Mouse (Mus musculus) lung, postnatal 0 days (tissue): ENCODE measurements around the gene Ttyh2.

Experiments used
- CTCF ChIP-seq: IDR thresholded peaks from 2 replicates; pipeline ENCODE4 v1.5.1; 2016; ENCODE audit warnings: antibody characterized with exemption, mild to moderate bottlenecking
- EP300 ChIP-seq: IDR thresholded peaks from 2 replicates; pipeline ENCODE4 v1.6.1; 2016; ENCODE audit warnings: antibody characterized with exemption, mild to moderate bottlenecking, control low read depth

DNA sequence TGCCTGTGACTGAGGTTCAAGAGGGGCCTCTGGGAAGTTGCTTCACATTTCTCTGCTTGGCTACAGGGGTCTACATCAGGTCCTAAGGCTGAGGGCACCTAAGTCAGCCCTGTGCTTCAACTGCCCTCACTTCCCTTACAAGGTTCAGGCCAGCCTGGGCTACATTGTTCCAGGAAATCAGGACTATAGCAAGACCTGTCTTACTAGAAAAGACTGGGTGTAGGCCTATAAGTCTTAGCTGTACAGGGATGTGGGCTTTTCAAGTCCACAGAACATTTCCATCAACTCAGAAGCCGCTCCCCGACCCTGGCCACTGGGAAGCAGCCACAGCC lies 1.5 kb upstream of the Ttyh2 start:
- no peak for TF ChIP-seq CTCF
- TF ChIP-seq EP300, result no peak
